Mouse (Mus musculus): ENCODE measurements around the gene Msantd2.

Gene Msantd2

DNA sequence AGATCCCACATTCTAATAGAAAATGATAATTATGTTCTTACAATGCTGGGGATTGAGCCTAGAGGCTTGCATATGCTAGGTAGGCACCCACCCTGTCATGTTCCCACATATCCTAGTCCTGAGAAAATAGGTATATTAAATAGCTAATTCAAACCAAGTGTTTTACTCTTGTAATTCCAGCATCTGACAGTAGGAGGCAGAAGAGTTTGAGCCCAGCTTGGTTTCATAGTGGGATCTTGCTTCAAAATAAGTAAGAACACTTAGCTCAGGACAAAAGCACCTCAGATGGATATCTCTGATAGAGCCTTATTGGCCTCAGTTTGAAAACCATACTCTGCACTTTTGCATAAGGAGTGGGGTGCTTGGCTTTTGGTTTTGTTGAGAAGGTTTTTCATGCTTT, 15.2 kb downstream of the Msantd2 start:
- no peak for DNase-seq (ENCODE audit: low spot score)

DNA sequence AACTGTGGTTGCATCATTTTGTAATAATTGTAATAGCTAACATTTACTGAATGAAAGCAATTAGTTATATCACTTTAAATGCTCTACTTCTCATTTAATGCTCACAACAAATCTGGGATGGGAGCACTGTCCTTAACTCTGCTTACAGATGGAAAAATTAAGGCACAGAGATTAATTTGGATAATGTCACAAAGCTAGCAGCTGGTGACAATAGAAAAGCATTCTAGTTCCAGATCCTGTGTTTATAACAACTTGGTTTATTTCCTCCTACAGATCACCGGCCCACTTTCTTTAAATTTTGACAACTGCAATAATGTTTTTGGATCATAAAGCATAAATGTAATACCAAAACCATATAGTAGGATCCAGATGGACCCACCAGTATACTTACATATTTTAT, 16.9 kb downstream of the Msantd2 start:
- no peak for DNase-seq (ENCODE audit: low spot score)

DNA sequence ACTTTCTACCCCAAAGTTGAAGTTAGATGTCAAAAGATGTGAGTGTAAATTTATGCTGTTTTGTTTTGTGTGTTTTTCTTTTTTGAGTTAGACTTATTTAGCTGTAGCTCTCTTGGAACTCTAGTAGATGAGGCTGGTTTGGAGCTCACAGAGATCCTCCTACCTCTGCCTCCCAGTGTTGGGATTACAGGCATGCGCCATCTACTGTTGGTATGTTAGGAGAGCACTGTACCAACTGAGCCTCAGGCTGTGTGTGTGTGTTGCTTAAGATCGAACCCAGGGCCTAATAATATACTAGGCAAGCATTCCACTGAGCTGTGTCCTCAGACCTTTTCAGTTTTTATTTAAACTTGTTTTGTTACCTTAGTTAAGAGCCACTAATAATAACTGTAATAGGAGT, 23.0 kb downstream of the Msantd2 start:
- no peak for DNase-seq (ENCODE audit: low spot score)

DNA sequence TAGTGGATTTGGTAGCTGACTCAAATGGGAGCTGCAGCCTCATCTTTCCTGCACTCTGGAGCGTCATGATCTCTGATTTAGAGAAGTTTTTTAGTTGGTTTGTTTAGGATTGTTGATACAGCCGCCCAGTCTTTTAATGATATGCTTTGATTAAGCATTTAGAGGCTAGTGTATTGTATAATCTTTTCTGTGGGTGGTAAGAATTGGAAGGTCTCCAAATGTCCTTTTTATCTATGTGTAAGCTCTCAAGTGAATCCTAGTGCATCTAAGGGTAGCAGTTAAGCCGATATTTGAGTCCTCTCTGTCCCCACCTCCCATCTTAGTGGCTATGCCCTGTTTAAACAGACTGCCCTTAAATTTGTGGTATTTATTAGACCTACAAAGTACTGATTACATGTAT, 25.3 kb downstream of the Msantd2 start:
- DNase-seq (ENCODE audit: low spot score), result no peak

DNA sequence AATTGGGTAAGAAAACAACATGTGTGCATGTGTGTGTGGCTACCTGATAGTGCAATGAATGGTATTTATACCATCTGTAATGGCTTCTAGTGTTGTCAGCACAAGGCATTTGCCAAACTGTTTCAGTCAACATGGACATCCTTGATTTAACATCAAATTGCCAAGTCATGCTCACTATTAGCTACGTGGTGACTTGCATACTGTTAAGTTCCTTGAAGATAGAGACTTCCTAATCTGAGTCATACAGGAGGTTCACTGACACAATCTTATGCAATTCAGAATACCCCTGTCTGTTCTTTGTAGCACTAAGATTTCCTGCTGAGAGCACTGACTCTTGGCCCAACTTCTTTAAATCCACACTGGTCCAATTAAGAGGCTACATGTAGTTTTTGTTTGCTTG, 28.3 kb downstream of the Msantd2 start:
- no peak for DNase-seq (ENCODE audit: low spot score)

DNA sequence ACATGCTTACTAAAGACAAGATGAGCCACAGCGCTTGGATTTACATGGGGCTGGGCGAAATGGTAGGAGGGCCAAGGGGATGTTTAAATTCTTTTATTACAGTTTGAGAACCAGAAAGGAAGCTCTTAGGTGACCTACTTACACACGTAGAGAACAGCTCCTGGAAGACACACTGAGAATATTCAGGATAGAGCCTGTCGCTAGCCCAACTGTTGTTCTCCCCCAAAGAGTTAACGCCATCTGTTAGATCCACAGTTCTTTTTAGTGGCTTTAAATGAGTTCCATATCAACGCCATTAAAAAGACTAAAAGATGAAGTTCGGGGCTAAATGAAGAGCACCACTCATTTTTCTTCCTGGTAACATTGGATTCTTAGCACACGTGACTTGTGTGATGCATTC, 29.9 kb downstream of the Msantd2 start:
- no peak for DNase-seq (ENCODE audit: low spot score)

DNA sequence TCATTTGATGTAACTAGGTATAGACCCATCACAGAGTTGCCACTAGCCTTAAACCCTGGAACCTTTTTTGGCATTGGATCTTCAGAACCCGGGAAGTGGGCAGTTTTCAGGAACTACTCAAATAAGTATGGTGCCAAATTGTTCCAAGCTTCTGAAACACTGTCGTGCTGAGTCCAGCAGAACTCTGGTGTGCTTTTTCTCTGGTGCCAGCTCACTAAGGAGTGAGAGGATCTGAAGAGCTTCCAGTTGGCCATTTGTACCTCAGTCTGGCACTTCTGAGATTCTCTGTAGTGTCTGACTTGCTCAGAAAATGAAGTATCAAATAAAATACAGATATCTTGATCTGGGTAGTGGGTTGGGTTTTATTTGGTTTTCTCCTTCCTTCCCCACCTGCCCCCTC, 30.9 kb downstream of the Msantd2 start:
- no peak for DNase-seq (ENCODE audit: low spot score)

DNA sequence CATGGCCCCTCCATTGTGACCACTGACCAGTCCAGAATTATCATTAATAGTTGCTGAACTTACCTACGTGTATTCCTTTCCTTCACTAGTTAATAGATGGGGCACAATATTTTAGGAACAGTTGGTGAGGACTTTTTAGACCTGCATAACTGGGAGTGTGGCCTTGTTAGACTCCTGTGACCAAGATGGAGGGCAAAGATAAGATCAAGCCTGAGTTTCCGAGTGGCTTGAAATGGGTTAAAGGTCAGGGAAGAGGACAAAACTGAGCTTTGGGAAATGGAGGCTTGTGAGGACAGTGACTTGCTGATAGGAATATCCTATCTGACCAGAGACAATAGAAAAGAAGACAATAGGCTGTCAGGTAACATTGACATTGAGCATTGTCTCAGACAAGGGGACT, 36.3 kb downstream of the Msantd2 start:
- no peak for DNase-seq (ENCODE audit: low spot score)

DNA sequence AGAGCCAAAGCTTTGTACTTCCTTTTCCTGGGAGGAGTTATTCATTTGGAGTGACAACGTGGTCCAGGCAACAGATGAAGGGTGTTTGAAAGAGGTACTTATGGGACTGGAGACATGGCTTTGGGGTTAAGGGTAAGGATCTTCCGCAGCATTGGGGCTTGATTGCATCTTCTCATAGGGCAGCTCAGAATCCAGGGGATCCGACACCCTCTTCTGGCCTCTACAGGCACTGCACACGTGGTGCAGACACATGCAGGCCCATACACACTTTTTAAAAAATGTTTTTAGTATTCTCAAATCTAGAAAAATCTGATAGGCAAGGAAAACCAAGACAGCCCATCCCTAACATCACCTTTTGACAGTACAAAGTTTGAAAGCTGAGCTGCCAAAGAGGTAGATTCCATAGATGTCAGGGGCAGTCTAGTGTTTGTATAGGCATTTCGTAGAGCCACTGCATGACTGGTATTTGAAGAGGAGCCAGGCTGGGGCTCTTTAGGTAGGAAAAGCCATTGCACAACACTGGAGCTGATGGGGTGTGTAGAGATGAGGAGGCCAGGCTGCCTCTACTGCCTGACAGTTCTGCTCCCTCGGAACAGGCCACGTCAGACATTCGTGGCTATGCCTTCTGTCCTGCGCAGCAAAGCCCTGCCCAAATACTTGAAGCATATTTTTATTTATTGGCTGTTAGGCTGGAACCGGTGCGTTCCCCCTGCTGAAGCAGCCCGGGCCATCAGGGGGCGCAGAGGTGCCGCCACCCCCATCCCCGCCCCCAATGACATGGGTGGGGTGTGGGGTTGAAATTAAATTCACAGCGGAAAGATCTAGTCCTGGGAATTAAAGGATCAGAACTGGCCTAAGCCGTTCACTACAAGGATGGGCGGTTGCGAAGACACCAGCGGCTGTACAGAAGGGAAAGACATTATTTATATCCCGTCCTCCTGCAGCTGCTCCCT, 37.6 kb downstream of the Msantd2 start:
- peak; percentile 84 for DNase-seq (ENCODE audit: low spot score)

DNA sequence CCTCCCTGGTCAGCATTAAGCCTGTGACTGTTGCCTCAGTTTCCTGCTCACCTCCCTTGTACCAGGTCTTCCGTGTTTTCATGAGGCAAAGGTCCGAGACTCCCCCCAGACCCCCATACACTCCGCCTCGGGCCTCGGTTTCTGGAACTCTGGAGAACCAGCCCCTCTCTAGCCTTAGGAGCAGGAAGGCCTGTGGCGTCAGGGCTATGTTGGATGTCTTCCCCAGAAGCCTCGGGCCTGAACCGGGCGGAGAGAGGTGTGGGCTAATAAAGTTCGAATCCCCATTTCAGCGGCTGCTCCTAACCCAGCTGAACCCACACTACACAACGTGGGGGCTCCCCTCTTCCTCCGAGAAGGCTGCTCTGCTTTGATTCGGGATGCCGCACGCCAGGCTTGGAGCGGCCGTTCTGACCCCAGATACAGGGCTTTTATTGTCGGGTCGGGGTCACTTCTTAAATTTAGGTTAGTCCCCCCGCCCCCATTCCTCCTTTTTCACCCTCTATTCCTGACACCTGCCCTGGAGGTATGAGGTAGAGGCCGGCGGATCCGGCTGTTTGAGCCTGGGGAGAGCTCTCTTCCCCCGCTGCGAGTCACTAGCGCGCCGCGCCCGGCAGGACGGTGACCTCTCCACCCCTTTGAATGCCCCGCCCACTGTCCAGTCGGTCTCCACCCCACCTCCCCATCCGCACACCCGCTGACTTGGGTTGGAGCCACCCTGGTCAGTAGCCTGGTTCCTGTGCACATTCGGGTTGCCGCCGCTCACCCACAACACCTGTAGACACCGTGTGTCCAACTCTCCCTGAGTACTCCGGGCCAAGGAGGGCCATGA, 38.5 kb downstream of the Msantd2 start, which contains the start of gene Esam:
TSS of gene Esam (plus strand) at position 683 of the 829 bp plus-strand sequence.
- peak; percentile 92 for DNase-seq (ENCODE audit: low spot score)

DNA sequence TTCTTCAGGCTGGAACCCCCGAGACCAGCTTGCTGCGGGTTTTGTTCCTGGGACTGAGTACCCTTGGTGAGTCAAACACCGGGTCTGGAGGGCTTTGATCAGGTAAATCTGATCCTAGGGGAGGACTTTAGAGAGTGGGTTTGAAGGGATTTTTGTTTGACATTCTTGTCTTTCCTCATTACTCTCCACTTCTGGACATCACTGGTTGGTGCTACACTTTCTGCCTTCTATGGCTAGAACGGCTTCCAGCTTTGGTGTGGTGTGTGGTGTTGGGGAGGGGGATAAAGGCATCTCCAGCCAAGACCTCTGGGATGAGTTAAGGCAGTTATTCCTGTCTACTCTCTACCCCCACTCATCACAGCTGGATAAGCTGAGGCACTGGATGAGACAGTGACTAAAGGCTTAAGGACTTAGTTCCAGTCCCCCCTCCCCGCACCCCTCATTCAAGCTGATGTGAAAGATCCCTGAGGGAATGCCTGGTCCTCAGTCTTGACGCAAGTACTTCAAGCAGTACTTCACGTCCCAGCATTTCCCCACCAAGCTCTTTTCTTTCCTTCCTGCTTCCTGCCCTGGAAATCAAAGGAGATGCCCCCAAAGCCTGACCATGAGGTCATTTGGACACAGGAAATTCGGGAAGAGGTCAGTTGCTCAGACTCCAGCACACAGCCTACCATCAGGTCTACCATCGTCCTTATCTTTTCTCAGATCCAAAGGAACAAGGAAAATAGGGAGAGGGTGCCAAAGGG, 39.3 kb downstream of the Msantd2 start:
- DNase-seq (ENCODE audit: low spot score), result peak; percentile 76

DNA sequence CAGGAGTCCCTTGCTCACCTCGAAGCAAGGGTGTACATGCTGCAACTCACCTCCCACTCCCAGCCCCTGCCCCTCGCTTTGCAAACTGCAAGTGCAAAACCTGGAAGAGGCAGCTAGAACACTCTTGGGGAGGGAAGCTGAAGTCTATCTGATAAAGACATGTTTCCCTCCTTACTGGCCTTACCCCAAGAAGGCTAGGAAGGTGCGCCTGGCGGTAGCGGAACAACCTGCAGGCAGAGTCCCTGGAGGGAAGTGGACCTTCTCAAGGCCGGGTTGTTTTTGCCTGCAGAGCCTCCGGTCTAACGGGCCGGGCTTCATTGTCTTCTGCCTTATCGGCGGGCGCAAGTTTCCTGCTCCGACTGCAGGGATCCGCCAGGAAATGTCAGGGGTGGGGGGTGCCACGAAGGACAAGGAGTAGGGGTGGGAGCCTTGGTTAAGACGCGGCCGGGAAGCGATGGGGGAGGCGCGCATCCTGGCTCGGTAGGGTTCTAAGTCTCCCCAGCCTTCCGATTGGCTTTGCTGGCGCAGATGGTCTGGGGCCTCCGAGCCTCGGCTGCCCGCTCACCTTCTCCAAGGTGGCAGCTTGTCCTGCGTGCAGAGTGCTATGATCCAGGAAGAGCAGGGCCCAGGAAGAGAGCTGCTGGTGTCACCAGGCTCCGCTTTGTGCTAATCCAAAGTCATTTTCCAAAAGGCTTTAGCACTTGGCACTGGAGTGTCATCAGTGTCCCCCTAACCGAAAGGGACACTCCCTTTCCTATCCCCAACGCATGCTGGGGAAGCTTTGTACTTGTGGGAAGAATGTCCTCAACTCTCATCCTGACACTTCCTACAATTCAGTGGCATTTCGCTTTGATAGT, 41.1 kb downstream of the Msantd2 start:
- DNase-seq (ENCODE audit: low spot score), result peak; percentile 90

DNA sequence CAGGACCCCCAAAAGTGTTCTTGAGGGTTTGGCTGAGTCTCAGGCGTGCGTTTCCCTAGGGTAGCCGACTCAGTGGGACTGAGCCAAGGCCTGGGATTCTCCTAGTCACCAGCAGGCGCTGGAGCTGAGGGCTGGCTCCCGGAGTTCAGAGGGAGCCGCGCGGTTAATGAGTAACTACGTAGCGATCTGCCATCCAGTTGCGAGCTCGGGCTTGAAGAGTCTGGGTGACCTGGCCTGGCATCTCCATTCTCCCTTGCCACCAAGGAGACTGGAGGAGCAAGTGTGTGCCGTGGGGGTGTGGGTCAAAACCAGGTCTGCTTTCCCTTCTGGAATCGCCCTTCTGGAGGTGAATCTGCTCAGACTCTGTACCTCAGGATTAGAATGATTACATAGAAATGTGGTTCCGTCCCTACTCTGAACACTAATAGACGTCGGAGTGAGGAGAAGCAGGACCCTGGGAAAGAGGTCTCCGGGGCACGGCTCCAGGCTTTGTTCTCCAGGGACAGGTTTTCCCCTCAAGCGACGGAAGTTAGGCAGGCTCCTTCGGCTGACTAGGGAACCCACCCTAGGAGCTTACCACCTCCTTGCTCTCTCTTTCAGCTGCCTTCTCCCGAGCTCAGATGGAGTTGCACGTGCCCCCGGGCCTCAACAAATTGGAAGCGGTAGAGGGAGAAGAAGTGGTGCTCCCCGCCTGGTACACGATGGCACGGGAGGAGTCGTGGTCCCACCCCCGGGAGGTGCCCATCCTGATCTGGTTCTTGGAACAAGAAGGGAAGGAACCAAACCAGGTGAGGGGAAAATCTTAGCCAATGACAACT, 42.0 kb downstream of the Msantd2 start:
- DNase-seq (ENCODE audit: low spot score), result peak; percentile 79

DNA sequence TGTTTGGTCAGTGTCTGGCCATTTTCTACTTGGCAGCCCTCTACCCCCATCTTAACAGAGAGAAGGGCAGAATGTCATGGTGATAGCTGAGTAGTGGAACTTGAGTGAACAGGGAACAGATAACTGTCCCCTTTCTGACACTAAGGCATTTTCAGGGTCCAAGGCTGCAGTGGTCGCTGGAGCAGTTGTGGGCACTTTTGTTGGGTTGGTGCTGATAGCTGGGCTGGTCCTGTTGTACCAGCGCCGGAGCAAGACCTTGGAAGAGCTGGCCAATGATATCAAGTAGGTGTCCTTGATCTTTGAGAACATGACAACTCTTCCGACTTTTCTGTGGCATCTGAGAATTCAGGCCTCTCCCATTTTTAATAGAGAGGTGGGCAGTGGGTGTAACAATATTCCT, 47.7 kb downstream of the Msantd2 start:
- no peak for DNase-seq (ENCODE audit: low spot score)

DNA sequence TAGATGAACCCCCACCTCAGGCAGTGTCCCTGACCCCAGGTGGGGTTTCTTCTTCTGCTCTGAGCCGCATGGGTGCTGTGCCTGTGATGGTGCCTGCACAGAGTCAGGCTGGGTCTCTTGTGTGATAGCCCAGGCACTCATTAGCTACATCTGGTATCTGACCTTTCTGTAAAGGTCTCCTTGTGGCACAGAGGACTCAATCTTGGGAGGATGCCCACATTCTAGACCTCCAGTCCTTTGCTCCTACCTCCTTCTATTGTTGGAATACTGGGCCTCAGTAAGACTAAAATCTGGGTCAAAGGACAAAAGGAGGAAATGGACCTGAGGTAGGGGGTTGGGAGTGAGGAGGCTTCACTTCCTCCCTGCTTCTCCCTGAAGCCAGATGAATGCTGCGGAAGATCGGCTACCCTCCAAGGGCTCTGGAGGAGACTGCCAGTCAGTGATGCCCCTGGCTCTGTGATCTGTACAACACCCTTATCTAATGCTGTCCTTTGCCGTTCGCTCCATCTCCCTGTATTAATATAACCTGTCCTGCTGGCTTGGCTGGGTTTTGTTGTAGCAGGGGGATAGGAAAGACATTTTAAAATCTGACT, 48.6 kb downstream of the Msantd2 start:
- peak; percentile 16 for DNase-seq (ENCODE audit: low spot score)

DNA sequence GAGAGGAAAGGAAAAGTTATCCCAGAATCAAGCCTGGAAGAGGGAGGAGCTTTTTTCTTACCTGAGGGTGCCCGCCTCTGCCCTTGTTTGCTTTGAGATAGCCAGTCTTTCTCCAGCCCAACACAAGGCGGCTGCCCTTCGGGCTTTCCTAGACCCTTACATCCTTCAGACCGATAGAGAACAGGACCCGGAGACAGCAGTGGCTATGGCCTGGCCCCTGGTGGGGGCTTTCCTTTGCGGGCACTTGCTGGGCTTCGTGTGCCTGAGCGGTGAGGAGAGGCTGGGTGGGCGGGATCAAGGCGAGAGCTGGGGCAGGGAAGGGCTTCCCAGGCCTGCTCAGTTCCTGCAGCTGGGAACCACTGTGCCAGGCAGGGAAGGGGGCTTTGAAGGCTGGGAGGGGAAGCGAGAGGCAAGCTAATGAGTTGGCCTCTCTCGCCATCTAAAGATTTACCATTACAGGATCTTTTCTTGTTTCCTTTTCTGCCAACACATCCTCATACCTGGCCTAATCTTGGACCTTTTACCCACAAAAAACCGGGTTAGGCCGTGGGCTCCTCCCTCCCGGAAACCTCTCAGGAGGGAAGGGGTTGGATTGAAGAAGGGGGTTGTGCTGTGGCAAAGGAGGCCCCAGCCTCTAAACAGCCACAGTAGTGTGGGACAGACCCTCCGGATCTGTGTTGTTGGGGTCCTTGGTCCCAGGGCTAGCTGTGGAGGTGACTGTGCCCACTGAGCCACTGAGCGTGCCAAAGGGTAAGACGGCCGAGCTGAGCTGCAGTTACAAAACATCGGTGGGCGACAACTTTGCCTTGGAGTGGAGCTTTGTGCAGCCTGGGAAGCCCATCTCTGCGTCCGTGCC, 50.3 kb downstream of the Msantd2 start, which contains the start of gene Vsig2:
TSS of gene Vsig2 (plus strand) at position 86 of the 856 bp plus-strand sequence.
- DNase-seq (ENCODE audit: low spot score), result no peak

DNA sequence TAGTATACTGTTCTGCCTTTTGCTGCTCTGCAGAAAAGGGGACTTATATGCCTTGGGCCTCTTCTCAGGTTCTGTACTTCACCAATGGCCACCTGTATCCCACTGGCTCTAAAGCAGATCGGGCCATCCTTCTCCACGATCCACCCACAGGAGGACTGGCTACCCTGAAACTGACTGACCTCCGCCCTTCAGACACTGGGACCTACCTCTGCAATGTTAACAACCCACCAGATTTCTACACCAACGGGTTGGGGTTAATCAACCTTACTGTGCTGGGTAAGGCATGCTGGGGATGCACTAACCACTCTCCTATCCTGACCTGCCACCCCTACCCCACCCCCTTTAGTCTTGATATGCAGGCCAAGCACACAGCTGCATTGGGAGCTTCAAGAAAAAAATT, 51.1 kb downstream of the Msantd2 start:
- no peak for DNase-seq (ENCODE audit: low spot score)

DNA sequence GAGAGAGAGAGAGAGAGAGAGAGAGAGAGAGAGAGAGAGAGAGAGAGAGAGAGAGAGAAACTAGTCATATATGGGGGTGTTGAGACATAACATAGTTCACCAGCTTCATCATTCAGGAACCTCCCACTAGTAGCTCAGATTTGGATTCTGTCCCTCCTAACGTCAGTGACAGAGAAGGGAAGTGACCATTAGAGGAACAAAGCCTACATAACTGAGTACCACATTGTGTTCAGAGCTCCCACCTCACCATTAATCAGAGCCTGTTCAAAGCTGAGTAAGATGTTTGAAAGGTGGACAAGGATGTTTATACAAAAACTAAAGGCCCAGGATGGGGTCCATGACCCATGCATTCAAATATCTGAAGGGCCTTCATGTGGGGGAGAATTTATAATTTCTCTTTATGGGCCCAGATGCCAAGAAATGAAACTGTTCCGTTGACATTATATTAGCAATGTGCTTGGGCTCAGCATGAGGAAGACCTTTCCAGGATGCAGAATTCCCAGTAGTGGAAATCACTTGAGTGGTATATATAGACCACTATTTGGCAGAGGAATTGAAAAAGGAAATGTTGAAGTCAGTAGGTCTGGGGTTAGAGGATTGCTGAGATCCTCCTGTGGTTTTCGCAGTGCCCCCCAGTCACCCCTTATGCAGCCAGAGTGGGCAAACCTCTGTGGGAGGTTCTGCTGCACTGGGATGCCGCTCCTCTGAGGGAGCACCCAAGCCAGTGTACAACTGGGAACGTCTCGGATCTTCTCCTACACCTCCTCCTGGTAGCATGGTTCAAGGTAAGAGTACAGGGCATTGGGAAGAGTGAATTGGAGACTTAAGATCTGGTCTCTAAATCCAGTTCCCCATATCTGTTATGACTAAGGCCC, 51.8 kb downstream of the Msantd2 start:
- peak; percentile 21 for DNase-seq (ENCODE audit: low spot score)
